Mouse (Mus musculus) embryonic facial prominence, embryonic 15.5 days (tissue): ENCODE data around the gene Gm20388. TPM values are rescaled to one million over a fixed set of nuclear protein-coding genes. Genes with fewer than 3 reads are reported as not detected.

ENCODE experiments used
- ATAC-seq: fragments of 200-750 bp; cut with Nextera tagmentation; 2 replicates; pipeline ENCODE4 v1.8.0; 2017; ENCODE audit warnings: low read depth, moderate TSS enrichment; ENCODE audit not compliant: insufficient number of reproducible peaks, low FRiP score, low TSS enrichment
- H3K27ac ChIP-seq: fragments of 300-500 bp; sonication (generic); replicated peaks from 2 replicates; pipeline ENCODE4 v1.5.1; 2015; ENCODE audit warnings: mild to moderate bottlenecking, inconsistent platforms
- H3K27me3 ChIP-seq: fragments of 300-500 bp; sonication (generic); 2 replicates; pipeline ENCODE4 v1.6.1; 2015; ENCODE audit warnings: inconsistent platforms
- H3K36me3 ChIP-seq: fragments of 300-500 bp; sonication (generic); 2 replicates; pipeline ENCODE4 v1.6.1; 2015; ENCODE audit warnings: mild to moderate bottlenecking, inconsistent platforms
- H3K4me1 ChIP-seq: fragments of 300-500 bp; sonication (generic); 2 replicates; pipeline ENCODE4 v1.6.1; 2015; ENCODE audit warnings: inconsistent platforms
- H3K4me2 ChIP-seq: fragments of 300-500 bp; sonication (generic); replicated peaks from 2 replicates; pipeline ENCODE4 v1.6.1; 2015; ENCODE audit warnings: mild to moderate bottlenecking, inconsistent platforms
- H3K4me3 ChIP-seq: fragments of 300-500 bp; sonication (generic); replicated peaks from 2 replicates; pipeline ENCODE4 v1.5.1; 2015; ENCODE audit warnings: mild to moderate bottlenecking, inconsistent platforms
- H3K9ac ChIP-seq: fragments of 300-500 bp; sonication (generic); 2 replicates; pipeline ENCODE4 v1.6.1; 2015; ENCODE audit warnings: inconsistent platforms
- H3K9me3 ChIP-seq: fragments of 300-500 bp; sonication (generic); replicated peaks from 2 replicates; pipeline ENCODE4 v1.6.1; 2016; ENCODE audit warnings: inconsistent platforms
- WGBS: fragments of 180-500 bp; shearing (Covaris S2); methylation state at CpG from one replicate; pipeline ENCODE4 v1.1.7; 2015; 5-methylcytosine and 5-hydroxymethylcytosine counted together
- polyA plus RNA-seq: library from polyadenylated mRNA; unstranded; fragments of >200 nt; fragmentation: Nextera tagmentation; extraction: Ambion mirVana; gene quantifications from 2 replicates; pipeline ENCODE4 v1.2.1, GENCODE M21; 2015

Gene Gm20388
- polyA plus RNA-seq, 1 experiment from 2014 or later = 8.0 TPM

DNA sequence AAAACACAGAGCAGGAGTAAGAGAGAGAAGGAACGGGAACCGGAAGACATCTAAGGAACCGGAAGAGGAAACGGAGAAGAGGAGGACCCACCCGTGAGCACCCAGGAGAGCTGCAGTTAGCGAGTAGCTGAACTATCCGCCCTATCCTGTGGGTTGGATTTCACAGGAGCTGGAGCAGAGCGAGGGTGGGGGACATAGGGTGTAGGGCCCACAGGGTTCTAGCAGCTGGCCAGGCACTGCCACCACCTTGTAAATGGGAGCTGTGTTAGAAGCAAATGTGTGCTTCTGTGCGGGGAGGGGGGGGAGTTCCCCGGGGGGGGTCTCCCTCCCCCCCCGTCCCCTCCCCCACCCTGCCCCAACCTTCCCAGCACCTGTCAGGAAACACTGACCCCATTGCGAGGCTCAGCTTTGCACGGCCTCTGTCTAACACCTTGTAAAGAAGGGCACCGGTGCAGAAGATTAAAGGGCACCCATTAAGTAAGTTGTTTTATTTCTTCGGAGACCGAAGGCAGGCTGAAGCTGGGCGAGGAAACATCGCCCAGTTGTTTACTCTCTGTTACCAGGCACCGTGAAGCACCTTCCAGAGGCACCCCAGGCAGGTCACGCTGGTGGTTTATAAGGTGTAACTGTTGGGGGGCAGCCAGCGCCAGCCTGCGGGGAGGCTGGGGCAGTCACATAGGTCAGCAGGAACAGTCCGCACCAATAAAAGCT, 1573.6 kb downstream of the Gm20388 start:
- Histone ChIP-seq H3K4me1 (peaks cover 18% of the 10 kb centered on the region), H3K9ac (no peak overlapping the region), H3K27ac (no peak overlapping the region), H3K4me2 (no peak overlapping the region), H3K4me3 (no peak overlapping the region), H3K9me3 (no peaks in the 10 kb centered on the region), H3K36me3 (no peaks in the 10 kb centered on the region), H3K27me3 (peaks cover 3% of the 10 kb centered on the region; the same call in 1 of the 2 replicates)
- 66% methylated on average over 22 of the region's 23 CpGs for WGBS
- ATAC-seq = peak; percentile 39; the same call in 1 of the 2 replicates

DNA sequence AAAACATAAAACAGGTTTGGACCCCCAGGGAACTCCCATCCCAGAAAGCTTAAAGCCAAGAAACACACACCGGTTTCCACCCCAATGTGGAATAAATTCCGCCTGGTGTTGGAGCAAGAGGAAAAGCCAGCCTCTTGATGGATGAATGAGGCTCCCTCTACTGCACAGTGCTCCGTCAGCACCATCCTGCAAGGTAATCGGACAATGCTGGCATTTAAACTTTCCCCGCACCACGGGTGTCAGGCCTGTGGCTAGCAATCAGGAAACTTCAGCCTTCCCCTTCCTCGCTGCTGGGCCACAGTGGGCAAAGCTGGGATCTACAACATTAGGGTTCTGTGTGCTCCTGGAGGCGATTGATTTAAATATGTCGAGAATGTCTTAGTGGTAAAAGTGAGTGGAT, 1581.0 kb downstream of the Gm20388 start:
- 26% methylated on average over 9 of the region's 9 CpGs for whole genome bisulfite sequencing
- no peak overlapping the region for H3K4me2 ChIP-seq
- no peak for ATAC-seq
- H3K9me3 ChIP-seq = no peaks in the 10 kb centered on the region
- no peak overlapping the region for H3K9ac ChIP-seq
- no peaks in the 10 kb centered on the region for H3K36me3 ChIP-seq
- no peak overlapping the region for H3K27ac ChIP-seq
- peaks cover 10% of the 10 kb centered on the region for H3K27me3 ChIP-seq
- H3K4me1 ChIP-seq = no peaks in the 10 kb centered on the region
- H3K4me3 ChIP-seq = no peak overlapping the region

DNA sequence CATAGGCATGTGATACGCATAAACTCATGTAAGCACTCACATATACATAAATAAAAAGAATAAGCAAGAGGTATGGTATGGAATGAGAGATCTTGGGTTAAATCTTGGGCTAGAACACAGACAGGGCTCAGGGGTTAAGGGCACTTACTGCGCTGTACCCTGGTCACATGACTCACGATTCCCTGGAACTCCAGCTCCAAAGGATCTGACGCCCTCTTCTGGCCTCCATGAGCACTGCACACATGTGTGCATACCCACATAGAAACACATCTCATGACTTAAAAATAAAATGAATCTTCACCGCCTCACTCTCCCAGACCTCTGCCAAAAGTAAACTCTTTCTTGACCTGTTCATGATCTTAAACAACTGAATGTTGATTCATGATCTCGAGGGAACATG, 1587.0 kb downstream of the Gm20388 start:
- Histone ChIP-seq H3K36me3 (no peaks in the 10 kb centered on the region), H3K9me3 (no peaks in the 10 kb centered on the region), H3K4me2 (no peak overlapping the region), H3K4me1 (0 out of 2 replicates have a peak, but pooled peaks cover 2% of the 10 kb centered on the region), H3K27ac (no peak overlapping the region), H3K9ac (no peak overlapping the region), H3K4me3 (no peak overlapping the region), H3K27me3 (peaks cover 16% of the 10 kb centered on the region)
- ATAC-seq = no peak
- 84% methylated on average over 6 of the region's 6 CpGs for WGBS

DNA sequence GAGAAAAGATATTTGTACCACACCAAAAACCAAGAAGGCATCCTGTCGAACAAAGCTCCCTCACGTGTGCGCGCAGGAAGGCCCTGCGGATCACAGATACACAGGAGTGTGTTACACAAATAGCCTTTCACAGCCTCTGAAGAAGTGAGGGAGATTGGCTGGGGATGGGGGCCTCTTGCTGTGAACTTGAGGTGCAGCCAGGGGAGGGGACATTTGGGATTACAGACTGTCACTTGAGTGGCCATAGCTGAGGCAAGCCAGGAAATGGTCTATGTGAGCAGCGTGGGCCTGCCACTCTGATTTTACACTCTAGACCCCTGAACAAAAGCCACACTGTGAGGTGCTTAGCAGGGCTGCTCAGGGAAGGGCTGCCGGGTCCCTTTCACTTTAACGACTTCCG, 1601.1 kb downstream of the Gm20388 start:
- no peak for ATAC-seq
- Histone ChIP-seq H3K27ac (no peak overlapping the region), H3K4me1 (no peaks in the 10 kb centered on the region), H3K4me3 (no peak overlapping the region), H3K27me3 (peaks cover 42% of the 10 kb centered on the region), H3K9me3 (no peaks in the 10 kb centered on the region), H3K9ac (no peak overlapping the region), H3K4me2 (no peak overlapping the region), H3K36me3 (no peaks in the 10 kb centered on the region)
- WGBS = 48% methylated on average over 9 of the region's 9 CpGs

DNA sequence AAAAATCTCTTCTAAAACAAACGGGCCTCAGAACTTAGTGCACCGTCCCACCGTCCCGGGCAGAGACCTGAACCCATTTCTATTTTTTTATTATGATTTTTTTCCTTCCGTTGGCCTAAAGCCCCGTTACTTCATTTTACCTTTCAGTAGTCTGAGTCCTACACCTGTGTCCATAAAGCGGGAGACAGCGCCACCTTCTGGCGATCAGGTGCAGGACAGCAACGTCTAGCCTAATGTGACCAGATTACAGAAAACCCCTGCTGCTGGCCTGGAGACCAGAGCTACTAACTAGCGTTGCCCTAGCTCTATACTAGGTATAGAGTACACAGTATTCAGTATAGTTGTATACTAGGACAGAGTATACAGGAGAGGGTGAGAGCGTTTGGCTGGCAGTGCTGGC, 1602.8 kb downstream of the Gm20388 start:
- Histone ChIP-seq H3K27ac (no peak overlapping the region), H3K4me3 (no peak overlapping the region), H3K9me3 (no peaks in the 10 kb centered on the region), H3K36me3 (no peaks in the 10 kb centered on the region), H3K27me3 (peaks cover 38% of the 10 kb centered on the region), H3K4me2 (no peak overlapping the region), H3K4me1 (no peaks in the 10 kb centered on the region), H3K9ac (no peak overlapping the region)
- peak; percentile 61; the same call in 1 of the 2 replicates for ATAC-seq
- 5% methylated on average over 12 of the region's 12 CpGs for whole genome bisulfite sequencing

DNA sequence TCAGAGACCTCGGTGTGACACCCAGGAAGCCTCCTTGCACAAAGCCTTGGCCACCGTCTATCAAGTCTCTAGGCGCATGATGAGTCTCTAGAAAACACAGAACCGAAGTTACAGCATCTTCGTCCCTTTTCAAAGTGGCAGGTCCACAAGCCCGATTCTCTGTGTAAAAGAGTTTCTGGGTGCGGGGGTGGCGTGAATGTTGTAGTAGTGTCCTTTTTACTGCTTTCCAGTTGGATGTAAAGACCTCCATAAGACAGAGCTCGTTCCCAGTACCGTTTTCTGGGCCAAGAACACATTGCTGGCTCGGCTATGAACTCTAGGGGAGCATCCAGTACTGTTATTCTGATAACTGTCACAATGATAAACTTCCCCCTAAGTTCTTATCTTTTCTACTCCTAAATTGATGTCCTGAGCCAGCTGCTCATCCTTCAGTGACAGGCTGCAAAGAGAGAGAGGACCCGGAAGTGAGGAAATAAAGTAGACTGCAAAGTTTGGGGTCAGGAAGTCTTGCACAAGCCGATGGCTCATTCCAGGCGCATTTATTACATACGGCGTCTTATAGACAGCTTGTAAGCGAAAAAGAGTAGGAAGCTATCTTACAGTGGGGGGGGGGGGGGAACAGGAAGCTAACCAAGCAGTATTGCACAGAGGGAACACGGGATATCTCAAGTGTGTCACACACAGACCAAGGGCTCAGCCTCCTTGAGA, 1614.6 kb downstream of the Gm20388 start:
- H3K4me3 ChIP-seq = no peak overlapping the region
- peaks cover 13% of the 10 kb centered on the region for H3K4me1 ChIP-seq
- H3K9me3 ChIP-seq = no peaks in the 10 kb centered on the region
- H3K36me3 ChIP-seq = no peaks in the 10 kb centered on the region
- 77% methylated on average over 18 of the region's 18 CpGs for WGBS
- H3K27me3 ChIP-seq = peaks cover 9% of the 10 kb centered on the region; the same call in 1 of the 2 replicates
- H3K27ac ChIP-seq = no peak overlapping the region
- no peak for ATAC-seq
- no peak overlapping the region for H3K4me2 ChIP-seq
- no peak overlapping the region for H3K9ac ChIP-seq

DNA sequence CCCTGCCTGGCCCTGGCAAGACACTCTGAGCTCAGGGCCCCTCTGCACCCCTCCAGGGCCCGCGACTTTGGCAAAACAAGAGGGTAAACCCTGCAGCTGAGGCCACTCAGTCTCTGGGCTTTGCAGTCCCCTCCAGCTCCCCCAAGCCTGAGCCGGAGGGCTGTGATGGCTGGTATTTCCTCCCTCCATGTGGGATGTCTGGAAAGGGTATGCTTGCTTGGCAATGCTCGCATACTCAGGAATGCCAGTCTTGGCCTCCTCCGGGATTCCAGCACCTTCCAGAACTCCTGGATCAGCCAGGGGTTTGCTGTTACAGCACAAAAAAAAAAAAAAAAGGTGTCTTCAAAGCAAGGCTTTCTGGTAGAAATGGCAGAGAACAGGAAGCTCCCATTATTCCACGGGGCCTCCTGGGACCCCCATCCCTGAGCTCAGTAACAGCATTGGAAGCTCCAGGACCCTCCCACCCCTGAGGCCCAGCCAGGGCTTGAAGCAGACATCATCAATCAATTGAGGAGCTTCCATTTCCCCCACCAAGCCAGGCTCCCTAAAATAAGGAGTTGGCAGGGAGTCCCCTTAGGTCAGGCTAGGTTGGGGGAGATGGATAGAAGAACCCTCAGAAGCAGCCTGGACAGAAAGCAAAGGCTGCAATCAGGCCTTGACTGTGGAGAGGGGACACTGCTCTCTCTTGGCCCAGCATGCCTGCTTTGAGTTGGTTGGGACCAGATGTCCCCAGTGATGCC, 1616.3 kb downstream of the Gm20388 start:
- Histone ChIP-seq H3K27me3 (peaks cover 9% of the 10 kb centered on the region; the same call in 1 of the 2 replicates), H3K36me3 (no peaks in the 10 kb centered on the region), H3K9me3 (no peaks in the 10 kb centered on the region), H3K27ac (no peak overlapping the region), H3K4me1 (peaks cover 13% of the 10 kb centered on the region), H3K4me2 (no peak overlapping the region), H3K9ac (no peak overlapping the region), H3K4me3 (no peak overlapping the region)
- 39% methylated on average over 6 of the region's 6 CpGs for WGBS
- ATAC-seq = no peak

DNA sequence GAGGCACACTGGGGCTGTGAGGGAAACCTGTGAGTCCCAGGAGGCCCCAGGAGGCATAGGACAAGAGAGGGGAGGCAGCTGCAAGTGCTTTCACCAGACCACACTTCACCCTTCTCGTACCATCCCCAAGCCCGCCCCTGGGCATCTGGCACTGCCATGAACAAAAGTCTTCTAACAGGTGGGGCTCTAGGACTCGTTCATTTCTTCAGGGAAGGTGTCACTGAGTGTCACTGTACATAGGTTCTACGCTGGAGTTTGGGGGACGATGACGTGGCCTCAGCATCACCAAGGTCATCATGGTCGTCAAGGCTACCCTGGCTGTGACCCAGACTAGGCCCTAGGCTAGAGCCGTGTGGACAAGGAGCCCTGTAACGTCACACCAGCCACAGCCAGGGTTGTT, 1617.1 kb downstream of the Gm20388 start:
- 78% methylated on average over 9 of the region's 9 CpGs for WGBS
- H3K27ac ChIP-seq = no peak overlapping the region

DNA sequence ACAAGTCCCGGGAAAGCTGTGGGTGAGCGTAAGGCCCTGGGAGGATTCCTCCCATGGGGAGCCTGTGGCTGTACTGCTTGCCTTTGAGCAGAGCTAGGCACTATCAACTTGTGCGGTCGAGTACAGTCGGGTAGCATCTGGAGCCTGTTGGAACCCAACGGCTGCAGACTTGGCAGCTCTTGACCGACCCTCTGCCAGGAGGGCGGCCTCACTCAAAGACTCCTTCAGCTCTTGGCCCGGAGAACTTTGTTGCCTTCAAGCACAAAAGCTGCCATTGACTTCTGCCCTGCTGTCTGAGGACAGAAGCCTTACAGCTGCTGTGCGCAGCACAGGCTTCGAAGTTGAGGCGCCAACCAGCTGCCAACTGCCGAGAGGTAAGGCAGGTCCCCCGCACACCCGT, 1618.1 kb downstream of the Gm20388 start:
- ATAC-seq = no peak
- Histone ChIP-seq H3K4me2 (no peak overlapping the region), H3K9ac (no peak overlapping the region), H3K27me3 (peaks cover 9% of the 10 kb centered on the region; the same call in 1 of the 2 replicates), H3K9me3 (no peaks in the 10 kb centered on the region), H3K4me1 (peaks cover 13% of the 10 kb centered on the region), H3K36me3 (no peaks in the 10 kb centered on the region), H3K27ac (no peak overlapping the region), H3K4me3 (no peak overlapping the region)
- WGBS = 77% methylated on average over 15 of the region's 15 CpGs

More for the DNA sequence above, 1617.1 kb downstream of the Gm20388 start:
- no peak for ATAC-seq
- Histone ChIP-seq H3K36me3 (no peaks in the 10 kb centered on the region), H3K27me3 (peaks cover 9% of the 10 kb centered on the region; the same call in 1 of the 2 replicates), H3K4me1 (peaks cover 13% of the 10 kb centered on the region), H3K9ac (no peak overlapping the region), H3K9me3 (no peaks in the 10 kb centered on the region), H3K4me3 (no peak overlapping the region), H3K4me2 (no peak overlapping the region)

DNA sequence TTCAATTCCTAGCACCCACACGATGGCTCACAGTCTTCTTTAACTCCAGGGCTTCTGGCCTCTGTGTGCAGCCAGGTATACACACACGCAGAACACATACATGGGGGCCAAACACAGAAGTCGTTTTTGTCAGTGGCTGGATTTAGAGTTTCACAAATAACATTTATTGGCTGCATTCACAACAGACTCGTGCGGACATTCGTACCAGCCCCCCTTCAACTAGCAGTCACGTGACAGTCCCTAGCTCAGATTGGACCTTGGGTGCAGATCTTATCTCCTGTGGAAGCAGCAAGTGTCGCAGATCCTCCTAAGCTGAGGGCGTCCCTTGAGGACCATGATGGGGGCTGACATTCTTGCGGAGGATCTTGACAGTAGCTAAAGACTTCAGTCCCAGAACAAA, 1620.0 kb downstream of the Gm20388 start:
- Histone ChIP-seq H3K9me3 (no peaks in the 10 kb centered on the region), H3K4me2 (no peak overlapping the region), H3K4me3 (no peak overlapping the region), H3K9ac (no peak overlapping the region), H3K27ac (no peak overlapping the region), H3K4me1 (peaks cover 13% of the 10 kb centered on the region), H3K27me3 (0 out of 2 replicates have a peak, but pooled peaks cover 5% of the 10 kb centered on the region), H3K36me3 (no peaks in the 10 kb centered on the region)
- no peak for ATAC-seq
- 79% methylated on average over 10 of the region's 10 CpGs for WGBS

DNA sequence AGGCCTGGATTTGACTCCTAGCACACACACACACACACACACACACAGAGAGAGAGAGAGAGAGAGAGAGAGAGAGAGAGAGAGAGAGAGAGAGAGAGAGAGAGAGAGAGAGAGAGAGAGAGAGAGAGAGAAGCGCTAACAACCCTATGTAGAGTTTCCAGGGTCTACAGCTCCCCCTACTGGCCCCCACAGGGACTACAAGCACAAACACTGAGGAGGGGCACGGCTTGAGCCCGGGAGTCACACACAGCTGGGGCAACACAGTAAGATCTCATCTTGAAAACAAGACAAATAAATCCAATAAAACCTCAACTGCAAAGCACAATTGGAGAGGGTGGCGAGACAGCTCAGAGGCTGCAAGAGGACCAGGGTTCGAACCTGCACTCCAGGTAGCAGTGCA, 1621.7 kb downstream of the Gm20388 start:
- no peak overlapping the region for H3K4me3 ChIP-seq
- H3K9ac ChIP-seq = no peak overlapping the region
- 48% methylated on average over 5 of the region's 5 CpGs for whole genome bisulfite sequencing
- H3K36me3 ChIP-seq = no peaks in the 10 kb centered on the region
- H3K27ac ChIP-seq = no peak overlapping the region
- H3K4me2 ChIP-seq = no peak overlapping the region
- H3K9me3 ChIP-seq = no peaks in the 10 kb centered on the region
- peaks cover under 1% of the 10 kb centered on the region; the same call in 1 of the 2 replicates for H3K4me1 ChIP-seq
- no peak for ATAC-seq
- H3K27me3 ChIP-seq = no peaks in the 10 kb centered on the region
